Mouse (Mus musculus): ENCODE results near the gene Gm3415. TPM values are rescaled to one million over a fixed set of nuclear protein-coding genes. Genes with fewer than 3 reads are reported as not detected.
"Not testable (repeated sequence)": the region's sequence is repeated elsewhere in the genome, so short reads cannot be mapped to it uniquely, and the experiment has no call there.

Gm3415 gene
- not detected in 2 replicates for polyA plus RNA-seq (2016; fragmentation: Nextera tagmentation; extraction: Ambion mirVana)

DNA sequence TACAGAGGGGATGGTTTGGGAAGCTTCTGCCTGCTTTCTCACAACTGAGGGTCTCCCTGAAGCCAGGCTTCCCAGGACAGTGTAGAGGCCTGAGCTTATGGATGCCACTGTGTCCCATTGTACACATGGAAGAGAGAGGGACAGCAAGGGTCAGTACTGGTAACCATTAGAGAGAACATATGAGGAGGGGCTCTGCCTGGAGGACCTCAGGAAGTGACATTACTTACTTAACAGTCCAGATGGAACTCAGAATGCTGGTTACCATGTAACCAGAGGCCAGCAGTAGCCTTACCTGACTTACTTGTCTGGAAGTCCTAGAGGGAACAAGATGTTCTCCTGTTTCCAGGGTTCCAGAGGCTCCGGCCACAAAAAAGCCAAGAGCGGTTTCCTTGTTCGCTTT is at the start of gene Gm3415:
Gene Gm3415, plus strand, starts transcription at position 301 of the 400 bp plus-strand sequence.
- H3K4me2 ChIP-seq; H3K9ac ChIP-seq; H3K4me3 ChIP-seq; H3K9me3 ChIP-seq (replicated peaks); ATAC-seq (ENCODE audit: insufficient number of reproducible peaks, low FRiP score); H3K27ac ChIP-seq (ENCODE audit: poor library complexity, severe bottlenecking); H3K36me3 ChIP-seq; H3K4me1 ChIP-seq (replicated peaks); H3K27me3 ChIP-seq (replicated peaks): not testable (repeated sequence)
- WGBS: no CpG with 5 or more reads among the region's 3 CpGs

- not testable (repeated sequence) for H3K36me3 ChIP-seq; H3K4me2 ChIP-seq; H3K9ac ChIP-seq; H3K27ac ChIP-seq (ENCODE audit: poor library complexity, severe bottlenecking); H3K4me1 ChIP-seq (replicated peaks); H3K9me3 ChIP-seq (replicated peaks); ATAC-seq (ENCODE audit: insufficient number of reproducible peaks, low FRiP score); H3K27me3 ChIP-seq (replicated peaks); H3K4me3 ChIP-seq
- 94% methylated on average over 2 of the region's 5 CpGs for WGBS
These were observed 42.1 kb upstream of the Gm3415 start, which contains the start of gene Gm3402 for GRCm38 (mm10) chr5:146513823-146514222. TSS of gene Gm3402 (plus strand) at chr5:146514123.

- H3K4me3 ChIP-seq; H3K36me3 ChIP-seq; ATAC-seq (ENCODE audit: insufficient number of reproducible peaks, low FRiP score); H3K9me3 ChIP-seq (replicated peaks); H3K27me3 ChIP-seq (replicated peaks); H3K9ac ChIP-seq; H3K4me1 ChIP-seq (replicated peaks); H3K4me2 ChIP-seq; H3K27ac ChIP-seq (ENCODE audit: poor library complexity, severe bottlenecking): not testable (repeated sequence)
- 92% methylated on average over 3 of the region's 3 CpGs for WGBS
These were observed 30.4 kb upstream of the Gm3415 start, which contains the start of gene Gm3404 for GRCm38 (mm10) chr5:146525501-146525900. TSS of gene Gm3404 (plus strand) at chr5:146525801.

GRCm38 (mm10) chr5:146537347-146537746 is 18.6 kb upstream of the Gm3415 start, which contains the start of gene Gm3409:
TSS of gene Gm3409 (plus strand) at chr5:146537647.
- H3K9ac ChIP-seq; H3K27me3 ChIP-seq (replicated peaks): not testable (repeated sequence)

GRCm38 (mm10) chr5:146564259-146564658 is 8.3 kb downstream of the Gm3415 start:
- H3K36me3 ChIP-seq: no peaks in the 10 kb centered on the region
- H3K27me3 ChIP-seq (replicated peaks): no peaks in the 10 kb centered on the region
- 0 out of 2 replicates have a peak, but pooled peaks cover 2% of the 10 kb centered on the region for H3K9me3 ChIP-seq (replicated peaks)
- 63% methylated on average over 1 of the region's 1 CpGs for WGBS
- no peak overlapping the region for H3K4me2 ChIP-seq
- no peak for ATAC-seq (ENCODE audit: insufficient number of reproducible peaks, low FRiP score)
- no peak overlapping the region for H3K27ac ChIP-seq (ENCODE audit: poor library complexity, severe bottlenecking)
- H3K9ac ChIP-seq: no peak overlapping the region
- H3K4me3 ChIP-seq: no peak overlapping the region
- H3K4me1 ChIP-seq (replicated peaks): no peaks in the 10 kb centered on the region

More at GRCm38 (mm10) chr5:146537347-146537746, 18.6 kb upstream of the Gm3415 start, which contains the start of gene Gm3409:
- H3K4me1 ChIP-seq (replicated peaks); H3K27ac ChIP-seq (ENCODE audit: poor library complexity, severe bottlenecking); H3K9me3 ChIP-seq (replicated peaks); H3K4me2 ChIP-seq; ATAC-seq (ENCODE audit: insufficient number of reproducible peaks, low FRiP score); H3K36me3 ChIP-seq; H3K4me3 ChIP-seq: not testable (repeated sequence)
- 67% methylated on average over 3 of the region's 3 CpGs for WGBS

GRCm38 (mm10) chr5:146567054-146567453 is 11.1 kb downstream of the Gm3415 start:
- Histone ChIP-seq H3K36me3 (no peaks in the 10 kb centered on the region), H3K9me3 (replicated peaks) (0 out of 2 replicates have a peak, but pooled peaks cover 2% of the 10 kb centered on the region), H3K9ac (no peak overlapping the region), H3K4me3 (no peak overlapping the region), H3K4me2 (no peak overlapping the region), H3K27ac (ENCODE audit: poor library complexity, severe bottlenecking) (no peak overlapping the region), H3K27me3 (replicated peaks) (no peaks in the 10 kb centered on the region), H3K4me1 (replicated peaks) (no peaks in the 10 kb centered on the region)
- no peak for ATAC-seq (ENCODE audit: insufficient number of reproducible peaks, low FRiP score)
- 49% methylated on average over 4 of the region's 4 CpGs for WGBS

DNA sequence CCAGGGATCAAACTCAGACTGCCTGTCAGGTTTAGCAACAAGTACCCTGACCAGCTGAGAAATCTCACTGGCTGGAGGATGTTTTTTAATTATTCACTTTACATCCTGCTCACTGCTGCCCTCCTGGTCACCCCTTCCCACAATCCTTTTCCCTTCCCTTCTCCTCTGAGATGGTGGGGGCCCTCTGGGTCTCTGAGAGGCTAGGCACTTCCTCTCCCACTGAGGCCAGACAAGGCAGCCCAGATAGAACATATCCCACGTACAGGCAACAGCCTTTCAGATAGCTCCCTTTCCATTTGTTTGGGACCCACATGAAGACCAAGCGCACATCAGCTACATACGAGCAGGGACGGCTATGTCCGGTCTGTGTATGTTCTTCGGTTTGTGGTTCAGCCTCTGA is 14.2 kb downstream of the Gm3415 start:
- not testable (repeated sequence) for H3K9me3 ChIP-seq (replicated peaks); H3K4me1 ChIP-seq (replicated peaks); ATAC-seq (ENCODE audit: insufficient number of reproducible peaks, low FRiP score); H3K4me3 ChIP-seq; H3K27me3 ChIP-seq (replicated peaks); H3K4me2 ChIP-seq; H3K27ac ChIP-seq (ENCODE audit: poor library complexity, severe bottlenecking); H3K36me3 ChIP-seq; H3K9ac ChIP-seq
- WGBS: 71% methylated on average over 6 of the region's 6 CpGs

- ATAC-seq (ENCODE audit: insufficient number of reproducible peaks, low FRiP score); H3K27me3 ChIP-seq (replicated peaks); H3K9ac ChIP-seq; H3K36me3 ChIP-seq; H3K4me3 ChIP-seq; H3K4me2 ChIP-seq; H3K27ac ChIP-seq (ENCODE audit: poor library complexity, severe bottlenecking); H3K9me3 ChIP-seq (replicated peaks); H3K4me1 ChIP-seq (replicated peaks): not testable (repeated sequence)
- 65% methylated on average over 6 of the region's 6 CpGs for WGBS
These were observed 16.1 kb downstream of the Gm3415 start for GRCm38 (mm10) chr5:146571830-146572734.

GRCm38 (mm10) chr5:146572735-146573042 is 16.8 kb downstream of the Gm3415 start:
- H3K4me2 ChIP-seq; H3K4me3 ChIP-seq; H3K36me3 ChIP-seq; H3K27ac ChIP-seq (ENCODE audit: poor library complexity, severe bottlenecking); H3K9ac ChIP-seq; ATAC-seq (ENCODE audit: insufficient number of reproducible peaks, low FRiP score); H3K9me3 ChIP-seq (replicated peaks); H3K4me1 ChIP-seq (replicated peaks); H3K27me3 ChIP-seq (replicated peaks): not testable (repeated sequence)
- WGBS: 77% methylated on average over 4 of the region's 4 CpGs

DNA sequence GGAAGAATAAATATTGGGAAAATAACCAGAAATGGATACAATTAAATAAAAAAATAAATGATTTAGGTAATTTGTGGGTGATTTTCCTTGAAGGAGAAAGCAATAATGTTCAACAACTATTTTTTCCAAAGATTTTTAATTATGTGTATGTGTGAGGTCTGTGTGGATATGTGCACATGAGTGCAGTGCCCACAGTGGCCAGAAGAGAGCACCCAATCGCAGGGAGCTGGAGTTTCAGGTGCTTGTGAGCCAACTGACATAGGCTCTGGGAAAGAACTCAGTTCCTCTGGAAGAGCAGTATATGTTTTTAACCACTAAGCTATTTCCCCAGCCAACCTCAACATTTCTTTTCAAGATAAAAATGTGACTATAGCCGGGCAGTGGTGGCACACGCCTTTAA is 20.7 kb downstream of the Gm3415 start:
- H3K4me2 ChIP-seq: no peak overlapping the region
- H3K9ac ChIP-seq: no peak overlapping the region
- no peak overlapping the region for H3K4me3 ChIP-seq
- no peaks in the 10 kb centered on the region for H3K9me3 ChIP-seq (replicated peaks)
- 77% methylated on average over 3 of the region's 3 CpGs for WGBS
- H3K4me1 ChIP-seq (replicated peaks): no peaks in the 10 kb centered on the region
- H3K27me3 ChIP-seq (replicated peaks): peaks cover 12% of the 10 kb centered on the region; the same call in 1 of the 2 replicates
- ATAC-seq (ENCODE audit: insufficient number of reproducible peaks, low FRiP score): no peak
- no peak overlapping the region for H3K27ac ChIP-seq (ENCODE audit: poor library complexity, severe bottlenecking)
- no peaks in the 10 kb centered on the region for H3K36me3 ChIP-seq

DNA sequence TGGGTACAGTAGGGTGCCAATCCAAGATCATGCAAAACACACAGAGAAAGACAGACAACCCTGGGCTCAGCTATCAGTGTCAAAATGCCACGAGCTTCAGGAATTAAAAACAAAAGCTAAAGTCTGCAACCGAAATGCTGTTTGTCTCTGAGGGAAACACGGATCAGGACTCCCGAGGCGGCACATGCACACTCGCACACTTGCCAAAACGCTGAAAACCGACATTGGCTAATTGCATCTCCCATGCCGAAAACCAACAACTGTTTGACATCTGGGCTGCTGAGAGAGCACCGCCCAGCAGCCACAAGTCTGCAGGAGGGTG is 28.2 kb downstream of the Gm3415 start:
- WGBS: 10% methylated on average over 10 of the region's 10 CpGs
- peak overlapping the region; percentile 87 for H3K4me2 ChIP-seq
- H3K4me1 ChIP-seq (replicated peaks): peaks cover 9% of the 10 kb centered on the region
- H3K9me3 ChIP-seq (replicated peaks): no peaks in the 10 kb centered on the region
- H3K27me3 ChIP-seq (replicated peaks): peaks cover 69% of the 10 kb centered on the region
- peak overlapping the region; percentile 52 for H3K4me3 ChIP-seq
- no peaks in the 10 kb centered on the region for H3K36me3 ChIP-seq
- no peak overlapping the region for H3K9ac ChIP-seq
- no peak overlapping the region for H3K27ac ChIP-seq (ENCODE audit: poor library complexity, severe bottlenecking)
- no peak for ATAC-seq (ENCODE audit: insufficient number of reproducible peaks, low FRiP score)

Data from heart, embryonic 12.5 days (tissue).